Mouse (Mus musculus) midbrain, embryonic 11.5 days (tissue): ENCODE results near the gene Itpkc. TPM values are rescaled to one million over a fixed set of nuclear protein-coding genes. Genes with fewer than 3 reads are reported as not detected.

Experiments used
- ATAC-seq: fragments of 200-750 bp; cut with Nextera tagmentation; 2 replicates; pipeline ENCODE4 v1.8.0; 2017; ENCODE audit warnings: moderate TSS enrichment, moderate library complexity; ENCODE audit not compliant: low FRiP score
- DNase-seq: peaks from one replicate; pipeline ENCODE4 v3.0.0; 2015; ENCODE audit warnings: low spot score; ENCODE audit errors: missing footprints
- H3K27ac ChIP-seq: fragments of 300-500 bp; sonication (generic); 2 replicates; pipeline ENCODE4 v1.5.1; 2014; ENCODE audit warnings: low read depth, low read length
- H3K27me3 ChIP-seq: fragments of 300-500 bp; sonication (generic); 2 replicates; pipeline ENCODE4 v1.6.1; 2014; ENCODE audit warnings: mild to moderate bottlenecking, low read length, moderate library complexity, mixed read lengths; ENCODE audit not compliant: control insufficient read depth, insufficient read depth
- H3K36me3 ChIP-seq: fragments of 300-500 bp; sonication (generic); 2 replicates; pipeline ENCODE4 v1.6.1; 2014; ENCODE audit warnings: mild to moderate bottlenecking, low read length, moderate library complexity, mixed read lengths; ENCODE audit not compliant: control insufficient read depth, insufficient read depth
- H3K4me1 ChIP-seq: fragments of 300-500 bp; sonication (generic); 2 replicates; pipeline ENCODE4 v1.6.1; 2014; ENCODE audit warnings: low read length; ENCODE audit not compliant: control insufficient read depth, insufficient read depth
- H3K4me2 ChIP-seq: fragments of 300-500 bp; sonication (generic); 2 replicates; pipeline ENCODE4 v1.6.1; 2014; ENCODE audit warnings: mild to moderate bottlenecking, moderate library complexity
- H3K4me3 ChIP-seq: fragments of 300-500 bp; sonication (generic); 2 replicates; pipeline ENCODE4 v1.5.1; 2014; ENCODE audit warnings: low read depth, low read length
- H3K9ac ChIP-seq: fragments of 300-500 bp; sonication (generic); 2 replicates; pipeline ENCODE4 v1.6.1; 2014; ENCODE audit warnings: low read length
- H3K9me3 ChIP-seq: fragments of 300-500 bp; sonication (generic); 2 replicates; pipeline ENCODE4 v1.6.1; 2016; ENCODE audit warnings: low read length; ENCODE audit not compliant: control insufficient read depth
- WGBS: fragments of 180-500 bp; shearing (Covaris S2); extraction: QIAGEN DNeasy Blood & Tissue Kit; methylation state at CpG from one replicate; pipeline ENCODE4 v1.1.7; 2014; 5-methylcytosine and 5-hydroxymethylcytosine counted together
- polyA plus RNA-seq: library from polyadenylated mRNA; unstranded; fragments of >200 nt; fragmentation: Nextera tagmentation; extraction: Ambion mirVana; gene quantifications from 2 replicates; pipeline ENCODE4 v1.2.1, GENCODE M21; 2014

Itpkc gene
- 5.0 and 6.6 TPM in 2 replicates for polyA plus RNA-seq

DNA sequence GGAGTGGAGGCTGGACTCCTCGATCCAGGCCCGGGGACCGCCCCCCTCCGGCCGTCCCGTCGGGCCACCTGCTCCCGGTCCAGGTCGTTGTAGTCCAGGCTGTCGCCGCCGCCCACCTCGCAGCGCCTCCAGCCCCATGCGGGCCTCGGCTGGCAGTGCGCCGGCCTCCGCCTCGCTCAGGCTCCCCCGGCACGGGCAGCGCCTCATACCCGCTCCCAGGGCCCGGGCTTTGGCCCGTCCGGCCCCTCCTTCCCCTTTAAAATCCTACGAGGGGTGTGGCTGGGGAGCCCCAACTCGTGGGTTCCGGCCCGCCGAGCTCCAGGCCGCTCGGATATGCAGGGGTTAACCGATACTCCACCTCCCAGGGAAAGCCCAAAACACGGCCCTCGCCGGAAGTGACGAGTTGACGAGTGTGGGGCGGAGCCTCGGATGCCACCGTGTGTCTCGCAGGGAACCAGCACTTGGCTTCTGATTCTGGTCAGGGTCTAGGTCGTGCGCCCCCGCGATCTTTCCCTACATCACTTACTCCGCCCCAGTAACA, at the start of gene Itpkc:
Itpkc (minus strand) TSS at position 381 of the 541 bp plus-strand sequence.
- H3K27ac ChIP-seq: peak within 1 kb of the TSS; percentile 60
- H3K9ac ChIP-seq: peak within 1 kb of the TSS; percentile 80
- peak within 1 kb of the TSS; percentile 79 for H3K4me3 ChIP-seq
- DNase-seq (peak; percentile 98), ATAC-seq (peak; percentile 83)
- no peaks in the 10 kb centered on the region for H3K9me3 ChIP-seq
- no peaks in the 10 kb centered on the region for H3K27me3 ChIP-seq
- peaks cover 29% of the 10 kb centered on the region for H3K4me1 ChIP-seq
- under 1% methylated on average over 48 of the region's 49 CpGs for WGBS
- no peaks in the 10 kb centered on the region for H3K36me3 ChIP-seq
- H3K4me2 ChIP-seq: peak within 1 kb of the TSS; percentile 66

DNA sequence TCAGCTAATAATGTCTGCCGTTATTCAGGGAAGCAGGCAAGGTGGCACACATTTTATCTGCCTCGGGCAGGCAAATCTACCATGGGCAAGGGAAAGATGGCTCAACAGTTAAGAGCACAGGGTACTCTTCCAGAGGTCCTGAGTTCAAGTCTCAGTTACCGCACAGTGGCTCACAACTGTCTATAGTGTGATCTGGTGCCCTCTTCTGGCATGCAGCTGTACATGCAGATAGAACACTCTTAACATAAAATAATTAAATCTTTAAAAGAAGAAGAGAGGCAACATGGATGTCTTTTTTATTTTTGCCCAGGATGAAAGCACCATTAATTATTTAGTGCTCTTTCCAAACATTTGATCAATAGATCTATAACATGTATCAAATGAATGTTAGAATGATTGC, 48.7 kb upstream of the Itpkc start:
- no peak overlapping the region for H3K27ac ChIP-seq
- H3K4me1 ChIP-seq: no peaks in the 10 kb centered on the region
- H3K36me3 ChIP-seq: peaks cover 24% of the 10 kb centered on the region
- WGBS: 96% methylated on average over 3 of the region's 3 CpGs
- H3K27me3 ChIP-seq: no peaks in the 10 kb centered on the region
- no peak for ATAC-seq
- DNase-seq: no peak
- H3K4me2 ChIP-seq: no peak overlapping the region
- no peaks in the 10 kb centered on the region for H3K9me3 ChIP-seq
- no peak overlapping the region for H3K9ac ChIP-seq
- H3K4me3 ChIP-seq: no peak overlapping the region

DNA sequence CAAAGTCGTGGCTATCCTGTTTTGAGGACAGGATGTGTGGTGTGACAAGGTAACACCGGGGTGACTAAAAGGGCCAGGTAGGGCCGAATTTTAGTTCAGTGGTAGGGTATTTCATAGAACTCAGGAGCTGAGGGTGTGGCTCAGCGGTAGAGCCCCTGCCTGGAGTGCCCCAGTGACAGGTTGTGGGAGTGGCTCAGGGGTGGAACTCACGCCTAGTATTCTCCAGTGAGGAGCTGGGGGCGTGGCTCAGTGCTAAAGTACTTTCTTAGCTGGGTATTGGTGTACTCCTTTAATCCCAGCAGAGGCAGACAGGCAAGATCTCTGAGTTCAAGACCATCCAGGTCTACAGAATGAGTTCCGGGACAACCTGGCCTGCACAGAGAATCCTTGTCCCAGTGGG, 47.6 kb upstream of the Itpkc start:
- Histone ChIP-seq H3K27me3 (no peaks in the 10 kb centered on the region), H3K27ac (no peak overlapping the region), H3K4me3 (no peak overlapping the region), H3K4me2 (no peak overlapping the region), H3K9me3 (no peaks in the 10 kb centered on the region), H3K9ac (no peak overlapping the region), H3K4me1 (no peaks in the 10 kb centered on the region), H3K36me3 (peaks cover 27% of the 10 kb centered on the region)
- DNase-seq: no peak
- WGBS: 72% methylated on average over 7 of the region's 7 CpGs
- no peak for ATAC-seq

DNA sequence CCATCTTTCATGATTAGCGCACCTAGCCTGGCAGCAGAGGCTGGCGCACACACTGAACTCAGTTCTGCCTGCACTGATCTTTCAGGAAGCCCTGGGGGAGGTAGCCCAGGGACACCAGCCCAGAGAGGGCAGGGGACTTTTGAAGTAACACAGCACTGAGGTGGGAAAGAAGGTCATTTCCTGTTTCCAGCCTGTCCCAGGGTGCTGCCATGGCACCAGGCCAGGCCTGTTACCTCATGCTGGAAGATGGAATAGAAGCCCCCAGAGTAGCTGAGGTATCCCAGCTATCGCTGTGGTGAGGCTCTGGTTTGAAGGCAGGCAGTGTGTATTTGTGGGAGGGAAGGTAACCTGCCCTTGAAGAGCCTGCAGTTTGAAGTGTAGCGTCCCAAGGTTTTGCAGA, 46.5 kb upstream of the Itpkc start:
- no peak overlapping the region for H3K9ac ChIP-seq
- no peaks in the 10 kb centered on the region for H3K27me3 ChIP-seq
- ATAC-seq: no peak
- no peak overlapping the region for H3K4me3 ChIP-seq
- no peak overlapping the region for H3K4me2 ChIP-seq
- no peaks in the 10 kb centered on the region for H3K9me3 ChIP-seq
- DNase-seq: no peak
- 98% methylated on average over 4 of the region's 4 CpGs for WGBS
- peaks cover 27% of the 10 kb centered on the region for H3K36me3 ChIP-seq
- H3K27ac ChIP-seq: no peak overlapping the region
- H3K4me1 ChIP-seq: no peaks in the 10 kb centered on the region

DNA sequence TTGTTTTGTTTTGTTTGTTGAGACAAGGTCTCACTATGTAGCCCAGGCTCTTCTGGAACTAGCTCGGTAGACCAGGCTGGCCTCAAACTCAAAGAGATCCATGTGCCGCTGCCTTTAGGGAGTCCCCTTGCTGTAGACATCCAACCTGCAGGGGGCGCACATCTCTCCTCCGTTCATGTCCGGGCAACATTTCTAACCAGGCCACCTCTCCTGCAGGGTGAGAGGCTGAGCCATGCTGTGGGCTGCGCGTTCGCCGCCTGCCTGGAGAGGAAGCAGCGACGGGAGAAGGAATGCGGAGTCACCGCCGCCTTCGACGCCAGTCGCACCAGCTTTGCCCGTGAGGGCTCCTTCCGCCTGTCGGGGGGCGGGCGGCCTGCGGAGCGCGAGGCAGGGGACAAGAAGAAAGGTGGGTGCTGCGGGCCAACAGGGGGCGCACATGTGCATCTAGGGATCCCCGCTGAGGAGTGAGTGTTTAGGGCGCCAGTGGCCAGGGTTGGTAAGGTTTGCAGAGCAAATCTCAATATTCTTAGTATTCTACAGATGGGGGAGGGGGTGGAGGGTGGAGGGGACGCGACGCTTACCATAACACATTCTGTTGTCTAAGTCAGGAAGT, 45.4 kb upstream of the Itpkc start:
- H3K9ac ChIP-seq: no peak overlapping the region
- no peaks in the 10 kb centered on the region for H3K4me1 ChIP-seq
- ATAC-seq: 0 out of 2 replicates have a peak, but pooled peaks have one; percentile 9
- no peaks in the 10 kb centered on the region for H3K9me3 ChIP-seq
- H3K27me3 ChIP-seq: no peaks in the 10 kb centered on the region
- DNase-seq: no peak
- 61% methylated on average over 32 of the region's 32 CpGs for WGBS
- H3K27ac ChIP-seq: no peak overlapping the region
- no peak overlapping the region for H3K4me2 ChIP-seq
- H3K4me3 ChIP-seq: no peak overlapping the region
- H3K36me3 ChIP-seq: peaks cover 36% of the 10 kb centered on the region

DNA sequence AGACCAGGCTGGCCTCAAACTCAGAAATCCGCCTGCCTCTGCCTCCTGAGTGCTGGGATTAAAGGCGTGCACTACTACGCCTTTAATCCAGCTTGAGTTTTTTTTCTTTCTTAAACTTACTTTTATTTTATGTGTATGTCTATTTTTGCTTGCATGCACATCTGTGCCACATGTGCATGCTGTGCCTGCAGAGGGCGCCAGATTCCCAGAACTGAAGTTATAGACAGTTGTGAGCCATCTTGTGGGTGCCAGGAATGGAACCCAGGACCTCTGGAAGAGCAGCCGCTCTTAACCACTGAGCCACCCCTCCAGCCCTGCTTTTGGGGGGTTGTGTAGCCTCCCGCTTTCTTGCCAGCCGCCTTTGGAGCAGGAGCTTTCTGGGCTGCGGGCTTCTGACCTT, 43.0 kb upstream of the Itpkc start:
- H3K4me2 ChIP-seq: no peak overlapping the region
- H3K4me3 ChIP-seq: no peak overlapping the region
- H3K4me1 ChIP-seq: no peaks in the 10 kb centered on the region
- H3K27ac ChIP-seq: no peak overlapping the region
- no peaks in the 10 kb centered on the region for H3K9me3 ChIP-seq
- DNase-seq: no peak
- no peak for ATAC-seq
- H3K27me3 ChIP-seq: no peaks in the 10 kb centered on the region
- peaks cover 31% of the 10 kb centered on the region for H3K36me3 ChIP-seq
- H3K9ac ChIP-seq: no peak overlapping the region
- WGBS: 92% methylated on average over 8 of the region's 8 CpGs

DNA sequence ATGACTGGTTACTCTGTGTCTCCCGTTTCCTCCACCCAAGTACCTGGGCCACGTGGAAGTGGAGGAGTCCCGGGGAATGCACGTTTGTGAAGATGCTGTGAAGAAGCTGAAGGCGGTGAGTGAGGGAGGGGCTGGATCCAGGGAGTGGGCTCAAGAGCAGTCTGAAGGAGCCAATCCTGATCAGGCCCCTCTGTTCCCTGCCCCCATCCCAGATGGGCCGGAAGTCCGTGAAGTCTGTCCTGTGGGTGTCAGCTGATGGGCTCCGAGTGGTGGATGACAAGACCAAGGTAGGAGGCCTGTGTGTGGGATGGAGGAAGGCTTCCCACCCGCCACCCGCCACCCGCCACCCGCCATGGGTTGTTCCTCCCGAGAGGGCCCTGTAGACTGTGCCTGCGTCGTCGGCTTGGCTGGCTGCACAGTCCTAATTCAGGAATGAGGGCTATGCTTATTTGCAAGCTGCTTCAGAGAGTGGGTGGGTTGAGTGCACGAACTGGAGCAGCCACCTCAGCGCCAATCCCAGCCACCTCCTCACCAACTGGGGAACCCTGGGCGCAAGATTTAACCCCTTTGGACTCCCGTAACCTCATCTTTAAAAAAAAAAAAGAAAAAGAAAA, 38.2 kb upstream of the Itpkc start:
- no peak for DNase-seq
- no peaks in the 10 kb centered on the region for H3K4me1 ChIP-seq
- H3K4me3 ChIP-seq: no peak overlapping the region

DNA sequence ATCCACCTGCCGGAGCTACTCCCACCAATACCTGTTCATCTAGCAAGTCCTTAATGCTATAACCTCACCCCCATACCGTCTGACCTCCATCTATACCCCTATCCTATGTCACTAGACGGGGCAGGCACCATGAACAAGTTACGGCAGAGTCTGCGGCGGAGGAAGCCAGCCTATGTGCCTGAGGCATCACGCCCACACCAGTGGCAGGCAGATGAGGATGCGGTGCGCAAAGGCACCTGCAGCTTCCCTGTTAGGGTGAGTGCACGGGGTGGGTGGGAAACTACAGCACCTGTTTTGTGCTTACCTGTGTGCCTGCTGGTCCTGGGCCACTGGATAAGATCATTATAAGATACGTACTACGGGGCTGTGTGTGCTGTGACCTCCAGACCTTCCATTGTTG, 36.3 kb upstream of the Itpkc start:
- DNase-seq (no peak), ATAC-seq (no peak)
- Histone ChIP-seq H3K27ac (no peak overlapping the region), H3K27me3 (no peaks in the 10 kb centered on the region), H3K4me1 (peaks cover 10% of the 10 kb centered on the region; the same call in 1 of the 2 replicates), H3K9ac (no peak overlapping the region), H3K9me3 (no peaks in the 10 kb centered on the region), H3K4me2 (no peak overlapping the region), H3K36me3 (peaks cover 20% of the 10 kb centered on the region), H3K4me3 (no peak overlapping the region)
- WGBS: 92% methylated on average over 12 of the region's 12 CpGs

More for the DNA sequence above, 38.2 kb upstream of the Itpkc start:
- Histone ChIP-seq H3K36me3 (peaks cover 26% of the 10 kb centered on the region), H3K9ac (no peak overlapping the region), H3K4me2 (no peak overlapping the region), H3K27ac (no peak overlapping the region), H3K27me3 (no peaks in the 10 kb centered on the region), H3K9me3 (no peaks in the 10 kb centered on the region)
- no peak for ATAC-seq
- 79% methylated on average over 20 of the region's 20 CpGs for WGBS

DNA sequence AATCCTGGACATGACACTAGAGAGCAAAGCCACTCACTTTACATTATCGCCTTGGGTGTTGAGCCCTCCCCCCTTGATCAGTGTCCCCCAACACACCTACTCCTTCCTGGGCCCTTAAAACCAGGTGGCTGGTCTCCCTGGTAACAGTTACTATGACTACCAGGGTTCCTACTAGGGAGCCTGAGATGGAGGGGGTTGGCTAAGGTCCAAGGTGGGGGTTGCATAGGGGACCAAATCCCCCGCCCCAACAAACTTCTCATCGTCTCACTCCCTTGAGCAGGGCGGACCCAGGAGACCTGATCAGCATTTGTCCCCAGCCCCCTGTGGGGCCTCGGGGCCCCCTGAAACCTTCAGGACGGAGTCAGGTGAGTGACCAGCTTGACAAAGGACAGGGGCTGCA, 33.4 kb upstream of the Itpkc start:
- H3K9me3 ChIP-seq: no peaks in the 10 kb centered on the region
- no peak overlapping the region for H3K4me3 ChIP-seq
- H3K4me1 ChIP-seq: peaks cover 20% of the 10 kb centered on the region; the same call in 1 of the 2 replicates
- ATAC-seq: no peak
- no peaks in the 10 kb centered on the region for H3K27me3 ChIP-seq
- peaks cover 2% of the 10 kb centered on the region for H3K36me3 ChIP-seq
- H3K27ac ChIP-seq: no peak overlapping the region
- WGBS: 90% methylated on average over 6 of the region's 6 CpGs
- H3K9ac ChIP-seq: no peak overlapping the region
- peak; percentile 19 for DNase-seq
- H3K4me2 ChIP-seq: no peak overlapping the region
